Mouse (Mus musculus): Measurements from ENCODE around the gene Zscan20. TPM values are rescaled to one million over a fixed set of nuclear protein-coding genes. Genes with fewer than 3 reads are reported as not detected.
"Not testable (repeated sequence)": the region's sequence is repeated elsewhere in the genome, so short reads cannot be mapped to it uniquely, and the experiment has no call there.

Zscan20 gene
- polyA plus RNA-seq, 1 experiment from 2014 or later = 5.5 TPM

DNA sequence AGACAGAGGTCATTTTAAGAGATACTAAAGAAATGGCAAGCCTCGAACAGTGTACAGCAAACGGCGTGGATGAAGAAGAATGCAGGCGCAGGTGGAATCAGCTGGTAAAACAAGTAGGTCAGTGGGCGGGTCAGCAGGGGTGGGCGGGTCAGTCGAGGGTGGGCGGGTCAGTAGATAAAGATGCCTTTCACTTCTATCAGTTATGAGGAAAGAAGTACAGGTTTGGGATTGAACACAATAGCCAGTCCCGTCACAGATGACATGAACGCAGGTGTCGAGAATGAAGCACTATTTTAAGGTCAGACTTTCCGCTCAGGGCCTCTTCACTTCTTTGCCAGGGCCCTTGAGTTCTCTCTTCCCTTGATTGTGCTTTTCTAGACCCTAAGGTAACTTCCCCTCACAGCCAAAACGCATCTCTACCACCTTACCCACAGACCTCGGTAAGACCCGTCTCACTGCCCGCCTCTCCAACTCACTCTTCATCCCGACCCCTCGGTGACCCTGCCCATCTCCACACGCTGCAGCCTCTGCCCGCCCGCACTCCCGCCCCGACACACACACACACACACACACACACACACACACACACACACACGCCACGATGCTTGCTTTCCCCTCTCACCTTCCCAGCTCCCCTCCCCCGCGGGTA, 498 bp downstream of the Zscan20 start:
- Histone ChIP-seq H3K36me3 (0 out of 2 replicates have a peak, but pooled peaks cover 3% of the 10 kb centered on the region), H3K27ac (replicated peaks) (peak overlapping the region; percentile 55; the same call in 1 of the 2 replicates), H3K4me2 (replicated peaks) (peak overlapping the region; percentile 78), H3K9me3 (no peaks in the 10 kb centered on the region), H3K27me3 (no peaks in the 10 kb centered on the region), H3K4me1 (peaks cover 24% of the 10 kb centered on the region), H3K4me3 (peak overlapping the region; percentile 68), H3K9ac (replicated peaks) (peak overlapping the region; percentile 72)
- WGBS = 10% methylated on average over 25 of the region's 27 CpGs
- no peak for ATAC-seq (replicated peaks)

- no peaks in the 10 kb centered on the region for H3K9me3 ChIP-seq
- peaks cover 24% of the 10 kb centered on the region for H3K4me1 ChIP-seq
- peaks cover 20% of the 10 kb centered on the region for H3K36me3 ChIP-seq
- H3K9ac ChIP-seq (replicated peaks) = no peak overlapping the region
- no peak for ATAC-seq (replicated peaks)
- 73% methylated on average over 11 of the region's 11 CpGs for WGBS
- H3K27ac ChIP-seq (replicated peaks) = no peak overlapping the region
- no peaks in the 10 kb centered on the region for H3K27me3 ChIP-seq
- no peak overlapping the region for H3K4me2 ChIP-seq (replicated peaks)
- no peak overlapping the region for H3K4me3 ChIP-seq
Observed at GRCm38 (mm10) chr4:128607661-128608060, 2.2 kb downstream of the Zscan20 start.

- H3K27ac ChIP-seq (replicated peaks) = no peak overlapping the region
- peaks cover 24% of the 10 kb centered on the region for H3K4me1 ChIP-seq
- H3K4me3 ChIP-seq = no peak overlapping the region
- H3K36me3 ChIP-seq = peaks cover 20% of the 10 kb centered on the region
- ATAC-seq (replicated peaks) = no peak
- 90% methylated on average over 7 of the region's 7 CpGs for WGBS
- H3K4me2 ChIP-seq (replicated peaks) = no peak overlapping the region
- H3K27me3 ChIP-seq = no peaks in the 10 kb centered on the region
- H3K9me3 ChIP-seq = no peaks in the 10 kb centered on the region
- no peak overlapping the region for H3K9ac ChIP-seq (replicated peaks)
Observed at GRCm38 (mm10) chr4:128606586-128606985, 3.3 kb downstream of the Zscan20 start.

DNA sequence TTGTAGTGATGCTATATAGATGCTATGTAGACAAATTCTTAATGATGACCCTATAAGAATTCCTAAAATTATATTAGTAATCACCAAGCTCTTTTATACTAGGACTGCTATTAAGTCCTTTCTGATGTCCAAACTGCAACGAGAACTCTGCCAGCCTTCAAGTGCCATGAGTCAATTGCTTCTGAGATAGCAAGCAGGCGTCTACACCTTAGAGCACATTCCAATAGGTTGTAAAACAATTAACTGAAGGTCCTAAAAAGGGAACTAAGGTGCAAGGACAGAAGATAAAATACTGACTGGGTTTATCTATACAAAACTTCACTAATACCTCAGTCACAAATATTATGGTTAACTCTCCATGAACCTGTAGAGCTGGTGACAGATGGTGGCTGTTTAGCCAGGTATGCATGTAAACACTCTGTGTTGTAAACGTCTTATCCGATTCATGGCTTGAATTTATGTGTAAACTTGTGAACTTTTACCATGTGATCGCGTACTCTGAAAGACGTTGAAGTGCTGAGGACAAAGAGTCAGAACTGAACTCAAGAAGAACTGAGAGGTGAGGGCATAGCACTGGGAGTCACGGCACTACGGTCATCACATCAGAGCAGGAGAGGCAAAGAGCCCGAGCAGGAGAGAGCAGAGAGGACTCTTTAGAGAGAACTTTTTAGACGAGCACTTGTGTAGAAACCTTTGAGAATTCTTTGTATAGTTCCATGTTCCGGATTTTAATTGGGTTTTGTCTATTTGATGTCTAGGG, 11.9 kb downstream of the Zscan20 start:
- Histone ChIP-seq H3K4me2 (replicated peaks) (no peak overlapping the region), H3K9ac (replicated peaks) (no peak overlapping the region), H3K4me1 (no peaks in the 10 kb centered on the region), H3K27me3 (no peaks in the 10 kb centered on the region), H3K36me3 (peaks cover 11% of the 10 kb centered on the region), H3K9me3 (no peaks in the 10 kb centered on the region), H3K27ac (replicated peaks) (no peak overlapping the region), H3K4me3 (no peak overlapping the region)
- 90% methylated on average over 12 of the region's 12 CpGs for WGBS
- no peak for ATAC-seq (replicated peaks)

DNA sequence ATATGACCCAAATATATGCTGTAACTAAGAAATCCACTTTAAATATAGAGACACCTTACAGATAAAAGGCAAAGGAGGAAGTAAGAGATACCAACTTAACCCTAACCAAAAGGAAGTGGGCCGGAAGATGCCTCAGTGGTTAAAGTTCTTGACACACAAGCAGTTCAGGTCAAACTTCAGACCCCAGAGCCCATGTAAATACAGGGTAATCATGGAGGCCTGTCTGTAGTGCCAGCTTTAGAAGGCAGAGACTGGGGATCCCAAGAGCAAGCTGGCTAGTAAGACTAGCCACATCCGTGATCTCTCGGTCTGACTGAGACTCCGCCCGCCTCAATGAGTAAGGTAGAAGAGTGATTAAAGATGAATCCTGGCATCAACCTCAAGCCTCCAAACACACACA, 15.8 kb downstream of the Zscan20 start:
- no peak overlapping the region for H3K27ac ChIP-seq (replicated peaks)
- no peaks in the 10 kb centered on the region for H3K9me3 ChIP-seq
- no peak overlapping the region for H3K4me3 ChIP-seq
- peaks cover 11% of the 10 kb centered on the region for H3K36me3 ChIP-seq
- no peak for ATAC-seq (replicated peaks)
- H3K4me2 ChIP-seq (replicated peaks) = no peak overlapping the region
- no peaks in the 10 kb centered on the region for H3K4me1 ChIP-seq
- H3K27me3 ChIP-seq = no peaks in the 10 kb centered on the region
- 90% methylated on average over 5 of the region's 5 CpGs for WGBS
- no peak overlapping the region for H3K9ac ChIP-seq (replicated peaks)

- Histone ChIP-seq H3K4me1 (no peaks in the 10 kb centered on the region), H3K27me3 (no peaks in the 10 kb centered on the region), H3K9me3 (no peaks in the 10 kb centered on the region), H3K27ac (replicated peaks) (no peak overlapping the region), H3K36me3 (peaks cover 19% of the 10 kb centered on the region), H3K4me2 (replicated peaks) (no peak overlapping the region), H3K9ac (replicated peaks) (no peak overlapping the region), H3K4me3 (no peak overlapping the region)
- no peak for ATAC-seq (replicated peaks)
- 97% methylated on average over 4 of the region's 4 CpGs for WGBS
Observed at GRCm38 (mm10) chr4:128593286-128593685, 16.6 kb downstream of the Zscan20 start.

DNA sequence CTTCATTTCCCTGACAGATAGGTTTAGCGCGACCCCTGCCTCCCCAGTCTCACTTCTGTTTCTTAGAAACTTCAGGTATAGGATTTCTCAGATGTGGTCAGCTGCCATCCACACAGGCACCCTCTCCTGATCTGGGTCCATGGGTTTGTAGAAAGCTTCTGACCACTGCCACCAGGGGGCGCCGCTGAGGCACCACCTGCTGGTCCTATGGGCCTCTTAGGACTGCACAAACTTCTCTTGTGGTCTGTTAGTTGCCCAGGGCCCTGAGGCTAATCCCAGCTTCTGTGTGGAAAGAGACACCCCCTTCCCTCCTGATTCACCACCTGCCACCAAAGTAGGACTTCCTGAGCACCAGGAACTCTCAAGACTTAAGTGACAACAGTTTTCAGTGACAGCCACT, 30.7 kb downstream of the Zscan20 start:
- no peak overlapping the region for H3K9ac ChIP-seq (replicated peaks)
- ATAC-seq (replicated peaks) = no peak
- H3K27ac ChIP-seq (replicated peaks) = no peak overlapping the region
- no peak overlapping the region for H3K4me2 ChIP-seq (replicated peaks)
- peaks cover 52% of the 10 kb centered on the region for H3K36me3 ChIP-seq
- peaks cover 37% of the 10 kb centered on the region for H3K9me3 ChIP-seq
- H3K4me3 ChIP-seq = no peak overlapping the region
- no peaks in the 10 kb centered on the region for H3K27me3 ChIP-seq
- 62% methylated on average over 4 of the region's 4 CpGs for WGBS
- no peaks in the 10 kb centered on the region for H3K4me1 ChIP-seq

- no peak overlapping the region for H3K4me2 ChIP-seq (replicated peaks)
- no peaks in the 10 kb centered on the region for H3K27me3 ChIP-seq
- H3K27ac ChIP-seq (replicated peaks) = no peak overlapping the region
- H3K9me3 ChIP-seq = peaks cover 7% of the 10 kb centered on the region; the same call in 1 of the 2 replicates
- H3K36me3 ChIP-seq = peaks cover 20% of the 10 kb centered on the region
- no peak overlapping the region for H3K4me3 ChIP-seq
- no peak overlapping the region for H3K9ac ChIP-seq (replicated peaks)
- 93% methylated on average over 4 of the region's 4 CpGs for WGBS
- ATAC-seq (replicated peaks) = no peak
- no peaks in the 10 kb centered on the region for H3K4me1 ChIP-seq
Observed at GRCm38 (mm10) chr4:128575811-128576210, 34.1 kb downstream of the Zscan20 start.

DNA sequence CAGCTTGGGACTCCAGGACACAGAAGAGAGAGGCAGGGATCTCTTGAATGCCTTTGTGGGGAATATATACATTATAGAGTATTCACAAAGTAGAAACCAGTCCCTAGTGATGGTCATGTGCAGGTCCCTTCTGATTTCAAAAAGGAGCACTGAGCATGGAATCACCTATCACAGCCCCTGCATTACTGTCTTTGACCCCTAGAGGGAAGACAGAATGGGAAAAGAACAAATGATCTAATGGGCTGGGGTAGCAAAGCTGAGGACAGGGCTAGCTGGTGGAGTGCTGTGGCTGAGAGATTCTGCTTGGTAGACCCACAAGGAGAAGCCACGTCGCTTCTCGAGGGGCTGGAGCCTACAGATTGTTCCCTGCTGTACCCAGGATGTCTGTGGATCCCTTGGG, 49.6 kb downstream of the Zscan20 start:
- H3K4me2 ChIP-seq (replicated peaks) = no peak overlapping the region
- no peak overlapping the region for H3K27ac ChIP-seq (replicated peaks)
- H3K9me3 ChIP-seq = no peaks in the 10 kb centered on the region
- WGBS = 92% methylated on average over 3 of the region's 3 CpGs
- no peaks in the 10 kb centered on the region for H3K27me3 ChIP-seq
- no peaks in the 10 kb centered on the region for H3K4me1 ChIP-seq
- H3K9ac ChIP-seq (replicated peaks) = no peak overlapping the region
- ATAC-seq (replicated peaks) = no peak
- H3K4me3 ChIP-seq = no peak overlapping the region
- H3K36me3 ChIP-seq = peaks cover 9% of the 10 kb centered on the region; the same call in 1 of the 2 replicates

- Histone ChIP-seq H3K4me1 (no peaks in the 10 kb centered on the region), H3K36me3 (peaks cover 21% of the 10 kb centered on the region; the same call in 1 of the 2 replicates), H3K9ac (replicated peaks) (no peak overlapping the region), H3K9me3 (no peaks in the 10 kb centered on the region), H3K4me2 (replicated peaks) (no peak overlapping the region), H3K27ac (replicated peaks) (no peak overlapping the region), H3K27me3 (no peaks in the 10 kb centered on the region), H3K4me3 (no peak overlapping the region)
- no peak for ATAC-seq (replicated peaks)
- 94% methylated on average over 2 of the region's 2 CpGs for WGBS
Observed at GRCm38 (mm10) chr4:128554198-128554597, 55.7 kb downstream of the Zscan20 start.

GRCm38 (mm10) chr4:128550756-128551155, 59.1 kb downstream of the Zscan20 start:
- no peaks in the 10 kb centered on the region for H3K27me3 ChIP-seq
- no peaks in the 10 kb centered on the region for H3K4me1 ChIP-seq
- no peak overlapping the region for H3K4me3 ChIP-seq
- H3K9me3 ChIP-seq = no peaks in the 10 kb centered on the region
- H3K36me3 ChIP-seq = peaks cover 16% of the 10 kb centered on the region; the same call in 1 of the 2 replicates
- 91% methylated on average over 6 of the region's 6 CpGs for WGBS
- ATAC-seq (replicated peaks) = no peak
- no peak overlapping the region for H3K27ac ChIP-seq (replicated peaks)
- H3K9ac ChIP-seq (replicated peaks) = no peak overlapping the region
- no peak overlapping the region for H3K4me2 ChIP-seq (replicated peaks)

GRCm38 (mm10) chr4:128543956-128544486, 65.9 kb downstream of the Zscan20 start:
- 89% methylated on average over 2 of the region's 2 CpGs for WGBS

More at GRCm38 (mm10) chr4:128543956-128544486, 65.9 kb downstream of the Zscan20 start:
- H3K36me3 ChIP-seq; ATAC-seq (replicated peaks); H3K27ac ChIP-seq (replicated peaks); H3K9ac ChIP-seq (replicated peaks); H3K4me3 ChIP-seq; H3K4me2 ChIP-seq (replicated peaks); H3K4me1 ChIP-seq; H3K9me3 ChIP-seq; H3K27me3 ChIP-seq: not testable (repeated sequence)

Data from forebrain, embryonic 15.5 days (tissue).